ENCODE assay signal across 11 mouse cellular contexts in genomic region chr5:32414461-32414985, GRCm38 (mm10). TPM values are rescaled to one million over a fixed set of nuclear protein-coding genes. Genes with fewer than 3 reads are reported as not detected.
DNase-seq lines count a peak whose midpoint lies in the region; ATAC-seq and TF ChIP-seq lines count a peak whose summit lies in the region.
"Had no signal": no experiment of that assay in that cellular context is flagged by ENCODE, and none has a peak within 500 bp of the region (broad histone marks: within the 10 kb centered on the region; RNA-seq: fewer than 3 reads in every experiment).

No protein-coding gene starts in this region.

- peaks cover 19% of the 10 kb centered on the region; the same call in 1 of the 2 replicates for H3K4me1 ChIP-seq in intestine, embryonic 15.5 days (replicated peaks)
- no peaks in the 10 kb centered on the region for H3K4me1 ChIP-seq in intestine, postnatal 0 days (replicated peaks; ENCODE audit: control insufficient read depth, insufficient read depth, low read length)
- H3K4me1 ChIP-seq in limb, embryonic 12.5 days (replicated peaks): peaks cover 38% of the 10 kb centered on the region
- no peaks in the 10 kb centered on the region for H3K4me1 ChIP-seq in hindbrain, embryonic 11.5 days (replicated peaks; ENCODE audit: control insufficient read depth, insufficient read depth, low read length)

- H3K4me3 ChIP-seq in intestine, embryonic 15.5 days (replicated peaks): no peak overlapping the region
- no peak overlapping the region for H3K4me3 ChIP-seq in intestine, postnatal 0 days (ENCODE audit: low read depth, low read length)
- no peak overlapping the region for H3K4me3 ChIP-seq in limb, embryonic 12.5 days (replicated peaks)
- H3K4me3 ChIP-seq in hindbrain, embryonic 11.5 days (ENCODE audit: low read depth, low read length): no peak overlapping the region
- H3K4me3 ChIP-seq: kidney, embryonic 15.5 days; lung, embryonic 15.5 days had no signal

- WGBS in intestine, embryonic 15.5 days: 56% methylated on average over 5 of the region's 5 CpGs
- WGBS in intestine, postnatal 0 days: 53% methylated on average over 5 of the region's 5 CpGs
- WGBS in limb, embryonic 12.5 days: 53% methylated on average over 5 of the region's 5 CpGs
- WGBS in hindbrain, embryonic 11.5 days: 87% methylated on average over 5 of the region's 5 CpGs

- no peaks in the 10 kb centered on the region for H3K27me3 ChIP-seq in intestine, embryonic 15.5 days (replicated peaks)
- no peaks in the 10 kb centered on the region for H3K27me3 ChIP-seq in intestine, postnatal 0 days (replicated peaks; ENCODE audit: control insufficient read depth, insufficient read depth, low read length)
- H3K27me3 ChIP-seq in limb, embryonic 12.5 days: no peaks in the 10 kb centered on the region
- H3K27me3 ChIP-seq in hindbrain, embryonic 11.5 days (ENCODE audit: control insufficient read depth, insufficient read depth, low read length): no peaks in the 10 kb centered on the region
- H3K27me3 ChIP-seq: kidney, embryonic 15.5 days; lung, embryonic 15.5 days had no signal

- no peak overlapping the region for H3K4me2 ChIP-seq in intestine, embryonic 15.5 days (replicated peaks)
- H3K4me2 ChIP-seq in intestine, postnatal 0 days (replicated peaks; ENCODE audit: low read depth): no peak overlapping the region
- H3K4me2 ChIP-seq in limb, embryonic 12.5 days: no peak overlapping the region
- H3K4me2 ChIP-seq in hindbrain, embryonic 11.5 days (replicated peaks; ENCODE audit: low read depth, low read length): no peak overlapping the region
- H3K4me2 ChIP-seq: kidney, embryonic 15.5 days; lung, embryonic 15.5 days had no signal

- H3K9ac ChIP-seq in intestine, embryonic 15.5 days: no peak overlapping the region
- H3K9ac ChIP-seq in intestine, postnatal 0 days (ENCODE audit: low read depth, low read length): no peak overlapping the region
- no peak overlapping the region for H3K9ac ChIP-seq in limb, embryonic 12.5 days (replicated peaks)
- no peak overlapping the region for H3K9ac ChIP-seq in hindbrain, embryonic 11.5 days (ENCODE audit: low read depth, low read length)
- H3K9ac ChIP-seq: kidney, embryonic 15.5 days; lung, embryonic 15.5 days had no signal

- H3K36me3 ChIP-seq in intestine, embryonic 15.5 days: no peaks in the 10 kb centered on the region
- no peaks in the 10 kb centered on the region for H3K36me3 ChIP-seq in intestine, postnatal 0 days (ENCODE audit: control insufficient read depth, insufficient read depth)
- no peaks in the 10 kb centered on the region for H3K36me3 ChIP-seq in limb, embryonic 12.5 days
- H3K36me3 ChIP-seq in hindbrain, embryonic 11.5 days (ENCODE audit: control insufficient read depth, insufficient read depth, low read length): no peaks in the 10 kb centered on the region
- H3K36me3 ChIP-seq: kidney, embryonic 15.5 days; lung, embryonic 15.5 days had no signal

- TF ChIP-seq CTCF in intestine, postnatal 0 days (IDR thresholded peaks at IDR 0.05; ENCODE audit: low read depth): no peak

- H3K9me3 ChIP-seq in intestine, embryonic 15.5 days: no peaks in the 10 kb centered on the region
- no peaks in the 10 kb centered on the region for H3K9me3 ChIP-seq in intestine, postnatal 0 days (ENCODE audit: control insufficient read depth)
- no peaks in the 10 kb centered on the region for H3K9me3 ChIP-seq in limb, embryonic 12.5 days
- no peaks in the 10 kb centered on the region for H3K9me3 ChIP-seq in hindbrain, embryonic 11.5 days (ENCODE audit: control insufficient read depth, low read length)
- H3K9me3 ChIP-seq: kidney, embryonic 15.5 days; lung, embryonic 15.5 days had no signal

- H3K27ac ChIP-seq in intestine, embryonic 15.5 days: peak overlapping the region; percentile 20; the same call in 1 of the 2 replicates
- no peak overlapping the region for H3K27ac ChIP-seq in intestine, postnatal 0 days (ENCODE audit: low read depth, low read length)
- peak overlapping the region; percentile 17; the same call in 1 of the 2 replicates for H3K27ac ChIP-seq in limb, embryonic 12.5 days
- H3K27ac ChIP-seq in hindbrain, embryonic 11.5 days (ENCODE audit: low read depth, low read length): no peak overlapping the region
- H3K27ac ChIP-seq: lung, embryonic 15.5 days had no signal

- ATAC-seq in intestine, embryonic 15.5 days: no peak
- ATAC-seq in intestine, postnatal 0 days: no peak
- ATAC-seq in limb, embryonic 12.5 days (ENCODE audit: insufficient number of reproducible peaks, insufficient read depth, low FRiP score, low TSS enrichment, low read depth): no peak
- no peak for ATAC-seq in hindbrain, embryonic 11.5 days (ENCODE audit: low FRiP score)
- ATAC-seq: midbrain, embryonic 16.5 days had no signal

- peak; percentile 18 for DNase-seq in brain, adult 2 months (ENCODE audit: low read depth, low spot score)
- DNase-seq in gastrocnemius, postnatal 25 days: peak; percentile 60
- no peak for DNase-seq in right cerebral cortex, postnatal 10 days (ENCODE audit: low spot score in 2 of 2)
- DNase-seq in hindbrain, embryonic 11.5 days (ENCODE audit: low spot score): no peak
- DNase-seq: right cerebral cortex, postnatal 25 days had no signal

RNA-seq across cellular contexts. Expression of gene Ppp1cb, which starts 44.1 kb away (rescaled TPM):
- polyA plus RNA-seq in intestine, embryonic 15.5 days (2015; fragmentation: Nextera tagmentation; extraction: Ambion mirVana): 200 and 237 TPM in 2 replicates
- polyA plus RNA-seq in intestine, postnatal 0 days (2015; fragmentation: Nextera tagmentation; extraction: Ambion mirVana): 192 and 194 TPM in 2 replicates
- total RNA-seq in gastrocnemius, postnatal 25 days (2021): 100 to 1,000 TPM; 407 TPM
- 222 and 236 TPM in 2 replicates for polyA plus RNA-seq in limb, embryonic 12.5 days (2016; fragmentation: Nextera tagmentation; extraction: Ambion mirVana)
- 219 and 228 TPM in 2 replicates for polyA plus RNA-seq in hindbrain, embryonic 11.5 days (2014; fragmentation: Nextera tagmentation; extraction: Ambion mirVana)

Comparison
In these comparisons a context has a peak if more than half of its experiments do, and no peak if none do; other contexts are left out.
1. H3K27ac ChIP-seq: peak in intestine, embryonic 15.5 days (single experiment) and limb, embryonic 12.5 days (single experiment); none in intestine, postnatal 0 days (single experiment) and hindbrain, embryonic 11.5 days (single experiment).
2. DNase-seq: peak in brain, adult 2 months (single experiment) and gastrocnemius, postnatal 25 days (single experiment); none in right cerebral cortex, postnatal 10 days (0 of 2) and hindbrain, embryonic 11.5 days (single experiment).